Mouse (Mus musculus): ENCODE measurements around the gene Acp7. TPM values are rescaled to one million over a fixed set of nuclear protein-coding genes. Genes with fewer than 3 reads are reported as not detected.

Acp7 gene
- total and polyA plus RNA-seq, 3 experiments: 0.11 TPM; not detected in 2

DNA sequence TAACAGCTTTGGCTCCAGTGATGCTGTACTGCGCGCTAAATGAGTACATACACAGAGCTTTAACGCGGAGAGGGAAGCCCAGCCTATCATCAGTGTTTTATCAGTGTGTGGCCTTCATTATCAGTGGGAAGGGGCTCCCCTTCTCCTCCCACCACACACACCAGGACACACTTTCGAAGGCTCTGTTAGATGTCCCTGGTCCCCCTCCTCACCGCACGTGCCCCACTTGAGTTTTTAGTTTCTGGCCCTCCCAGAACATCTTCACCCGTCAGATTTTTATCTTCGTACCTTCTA lies 33.9 kb downstream of the Acp7 start:
- Histone ChIP-seq H3K4me3 (ENCODE audit: low read depth, low read length) (peak overlapping the region; percentile 76), H3K4me1 (ENCODE audit: insufficient read depth, low read depth, low read length) (peaks cover 58% of the 10 kb centered on the region), H3K9me3 (replicated peaks) (no peaks in the 10 kb centered on the region), H3K27me3 (ENCODE audit: insufficient read depth, low read length) (no peaks in the 10 kb centered on the region), H3K36me3 (replicated peaks) (peaks cover 44% of the 10 kb centered on the region)
- TF ChIP-seq CTCF (IDR thresholded peaks at IDR 0.05; ENCODE audit: low read depth, low read length): no peak
- no peak for ATAC-seq (ENCODE audit: extremely low read depth, insufficient number of reproducible peaks, low FRiP score, poor library complexity, severe bottlenecking)
- no peak for DNase-seq (ENCODE audit: low spot score)

DNA sequence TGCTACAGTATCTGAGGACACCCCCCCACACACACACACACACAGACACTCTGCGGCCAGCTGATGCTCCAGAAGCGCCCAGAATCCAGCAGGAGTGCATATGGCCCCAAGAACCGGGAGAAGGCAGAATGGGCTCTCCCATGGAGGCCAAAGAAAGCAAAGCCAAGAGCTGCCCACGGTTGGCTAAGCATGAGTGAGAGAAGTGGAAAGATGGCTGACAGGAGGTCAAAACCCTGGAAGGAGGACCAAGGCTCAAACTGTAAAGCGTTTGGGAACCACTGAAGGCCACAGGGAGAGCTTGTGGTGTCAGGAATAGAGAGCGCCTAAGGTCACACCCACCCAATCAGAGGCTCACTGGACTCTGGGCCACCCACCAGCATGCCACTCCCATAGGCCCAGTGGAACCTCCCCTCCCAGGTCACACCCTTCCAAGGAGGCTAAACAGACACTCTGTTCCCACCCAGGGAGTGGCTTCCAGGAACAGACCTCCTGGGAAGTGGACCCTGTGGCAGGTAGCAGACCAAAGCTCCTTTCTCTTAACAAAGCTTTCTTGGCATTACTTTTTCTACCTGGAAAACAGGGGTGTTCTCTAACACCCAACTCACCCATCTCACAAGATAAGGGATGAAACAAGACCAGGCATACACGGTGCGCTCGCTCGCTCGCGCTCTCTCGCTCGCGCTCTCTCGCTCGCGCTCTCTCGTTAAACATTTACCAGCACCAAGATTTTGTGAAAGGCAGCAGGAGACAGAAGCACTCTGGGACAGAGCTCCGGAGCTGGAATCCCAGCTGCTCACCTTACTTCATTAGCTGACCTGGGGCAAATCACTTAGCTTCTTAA lies 34.5 kb downstream of the Acp7 start:
- H3K27me3 ChIP-seq (ENCODE audit: insufficient read depth, low read length): no peaks in the 10 kb centered on the region
- H3K4me3 ChIP-seq (ENCODE audit: low read depth, low read length): peak overlapping the region; percentile 76
- H3K9me3 ChIP-seq (replicated peaks): no peaks in the 10 kb centered on the region
- peaks cover 50% of the 10 kb centered on the region for H3K36me3 ChIP-seq (replicated peaks)
- H3K4me1 ChIP-seq (ENCODE audit: insufficient read depth, low read depth, low read length): peaks cover 64% of the 10 kb centered on the region
- peak; percentile 71 for ATAC-seq (ENCODE audit: extremely low read depth, insufficient number of reproducible peaks, low FRiP score, poor library complexity, severe bottlenecking)
- peak; percentile 73 for DNase-seq (ENCODE audit: low spot score)
- TF ChIP-seq POLR2AphosphoS5 (IDR thresholded peaks at IDR 0.05; ENCODE audit: insufficient replicate concordance, low read depth, low read length) (no peak), CTCF (IDR thresholded peaks at IDR 0.05; ENCODE audit: low read depth, low read length) (no peak), TAL1 (conservative IDR thresholded peaks at IDR 0.05; ENCODE audit: low read depth, low read length) (no peak), GATA2 (IDR thresholded peaks at IDR 0.05; ENCODE audit: borderline replicate concordance, low read depth, low read length) (no peak), GATA1 (IDR thresholded peaks at IDR 0.05; ENCODE audit: borderline replicate concordance, low read length) (no peak)

DNA sequence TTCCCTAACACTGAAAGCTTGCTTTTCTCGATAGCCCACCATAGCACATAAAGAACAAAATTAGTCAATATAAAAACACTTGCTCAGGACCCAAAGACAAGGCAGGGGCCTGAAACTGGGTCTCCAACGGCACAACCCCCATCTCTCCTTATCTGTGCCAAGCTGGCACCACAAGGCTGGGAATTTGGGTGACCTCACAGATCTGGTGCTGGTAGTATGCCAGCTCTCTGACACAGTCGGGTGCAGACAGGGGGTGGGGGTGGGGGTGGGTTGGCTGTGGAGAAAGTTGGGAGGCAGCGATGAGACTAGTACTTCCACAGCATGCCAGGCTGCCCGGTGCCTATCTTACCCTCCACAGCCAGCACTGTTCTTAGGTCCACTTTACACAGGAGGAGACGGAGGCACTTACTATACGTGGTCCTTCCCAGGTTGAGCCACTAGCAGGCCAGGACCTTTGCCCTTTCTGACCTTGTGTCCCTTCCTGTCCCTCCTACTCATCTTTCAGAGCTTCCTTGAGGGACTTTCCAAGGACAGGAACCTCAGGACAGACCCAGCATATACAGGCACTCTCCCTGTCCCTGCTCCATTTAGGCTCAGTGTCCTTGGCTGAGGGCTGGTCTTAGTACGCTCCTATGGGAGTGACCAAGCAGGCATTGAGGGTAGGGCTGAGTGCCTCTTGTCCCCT lies 35.2 kb downstream of the Acp7 start:
- Histone ChIP-seq H3K4me1 (ENCODE audit: insufficient read depth, low read depth, low read length) (peaks cover 67% of the 10 kb centered on the region), H3K36me3 (replicated peaks) (peaks cover 58% of the 10 kb centered on the region), H3K4me3 (ENCODE audit: low read depth, low read length) (peak overlapping the region; percentile 76; the same call in 1 of the 2 replicates)

DNA sequence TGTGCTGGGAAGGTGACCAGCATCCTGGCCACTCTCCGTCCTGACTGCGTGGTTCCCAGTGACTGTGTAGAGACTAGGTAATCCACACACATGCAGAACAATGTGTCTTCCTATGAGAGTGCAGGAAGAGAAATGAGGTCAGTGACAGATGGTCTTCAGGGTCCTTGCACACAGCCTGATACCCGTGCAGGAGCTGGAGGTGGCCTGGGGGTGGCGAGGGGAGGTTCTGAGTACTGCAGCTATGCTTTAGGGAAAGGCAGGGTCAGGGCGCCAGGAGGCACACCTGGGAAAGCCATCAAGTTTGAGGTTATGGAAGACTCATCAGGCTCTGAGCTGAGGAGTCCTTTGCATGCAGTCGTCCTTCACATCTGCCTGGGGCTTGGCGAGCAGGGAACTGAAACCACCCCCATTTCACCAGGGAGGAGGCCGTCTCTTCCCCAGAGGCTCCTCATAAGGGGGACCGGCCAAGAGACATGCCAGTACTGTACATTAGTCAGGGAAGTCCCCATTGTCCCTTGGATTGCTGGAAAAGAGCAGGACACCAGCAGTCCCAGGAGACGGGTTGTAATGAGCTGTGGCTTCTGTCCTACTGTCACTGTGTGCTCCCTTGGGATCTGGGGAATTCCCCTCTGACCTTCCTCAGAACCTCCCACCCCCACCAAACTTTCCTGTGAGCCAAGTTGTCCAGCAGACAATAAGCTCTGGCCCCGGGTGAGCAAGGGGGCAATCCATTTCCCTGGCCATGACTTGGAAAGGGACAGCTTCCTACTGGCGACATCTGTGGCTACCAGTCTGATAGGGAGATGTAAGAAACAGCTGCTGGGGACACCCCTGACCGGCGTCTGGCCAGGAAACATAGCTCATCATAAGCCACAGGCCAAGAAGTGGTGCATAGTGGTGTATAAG lies 37.7 kb downstream of the Acp7 start:
- Histone ChIP-seq H3K4me1 (ENCODE audit: insufficient read depth, low read depth, low read length) (peaks cover 87% of the 10 kb centered on the region), H3K4me3 (ENCODE audit: low read depth, low read length) (no peak overlapping the region), H3K9me3 (replicated peaks) (no peaks in the 10 kb centered on the region), H3K36me3 (replicated peaks) (peaks cover 81% of the 10 kb centered on the region), H3K27me3 (ENCODE audit: insufficient read depth, low read length) (no peaks in the 10 kb centered on the region)
- ATAC-seq (ENCODE audit: extremely low read depth, insufficient number of reproducible peaks, low FRiP score, poor library complexity, severe bottlenecking) (no peak), DNase-seq (ENCODE audit: low spot score) (no peak)
- TF ChIP-seq TAL1 (conservative IDR thresholded peaks at IDR 0.05; ENCODE audit: low read depth, low read length) (no peak), CTCF (IDR thresholded peaks at IDR 0.05; ENCODE audit: low read depth, low read length) (no peak), GATA2 (IDR thresholded peaks at IDR 0.05; ENCODE audit: borderline replicate concordance, low read depth, low read length) (no peak), POLR2AphosphoS5 (IDR thresholded peaks at IDR 0.05; ENCODE audit: insufficient replicate concordance, low read depth, low read length) (no peak), GATA1 (IDR thresholded peaks at IDR 0.05; ENCODE audit: borderline replicate concordance, low read length) (no peak)

More for the DNA sequence above, 35.2 kb downstream of the Acp7 start:
- no peak for TF ChIP-seq GATA2 (IDR thresholded peaks at IDR 0.05; ENCODE audit: borderline replicate concordance, low read depth, low read length)
- no peak for TF ChIP-seq CTCF (IDR thresholded peaks at IDR 0.05; ENCODE audit: low read depth, low read length)
- no peak for TF ChIP-seq POLR2AphosphoS5 (IDR thresholded peaks at IDR 0.05; ENCODE audit: insufficient replicate concordance, low read depth, low read length)
- TF ChIP-seq TAL1 (conservative IDR thresholded peaks at IDR 0.05; ENCODE audit: low read depth, low read length): no peak
- TF ChIP-seq GATA1 (IDR thresholded peaks at IDR 0.05; ENCODE audit: borderline replicate concordance, low read length): no peak
- Histone ChIP-seq H3K9me3 (replicated peaks) (no peaks in the 10 kb centered on the region), H3K27me3 (ENCODE audit: insufficient read depth, low read length) (no peaks in the 10 kb centered on the region)
- no peak for ATAC-seq (ENCODE audit: extremely low read depth, insufficient number of reproducible peaks, low FRiP score, poor library complexity, severe bottlenecking)
- no peak for DNase-seq (ENCODE audit: low spot score)

DNA sequence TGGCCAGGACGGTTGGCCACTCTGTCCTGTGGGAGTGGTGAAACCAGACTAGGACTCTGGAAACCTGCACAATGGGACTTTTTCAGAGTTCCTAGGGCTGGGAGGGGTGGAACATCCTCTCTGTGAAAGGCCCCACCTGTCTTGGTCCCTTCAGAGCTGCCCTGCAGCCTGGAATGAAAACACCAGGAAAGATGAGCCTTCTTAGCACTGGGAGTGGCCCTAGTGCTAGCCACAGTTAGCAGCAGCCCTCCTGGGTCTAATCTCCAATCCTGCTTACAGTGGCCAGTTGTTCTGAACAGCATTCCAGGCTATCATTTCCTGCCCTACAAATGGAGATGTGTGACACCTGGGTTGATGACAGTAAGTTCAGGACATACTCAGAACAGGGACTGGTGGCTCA lies 39.3 kb downstream of the Acp7 start:
- H3K4me1 ChIP-seq (ENCODE audit: insufficient read depth, low read depth, low read length): peaks cover 93% of the 10 kb centered on the region
- H3K36me3 ChIP-seq (replicated peaks): peaks cover 97% of the 10 kb centered on the region
- no peak for ATAC-seq (ENCODE audit: extremely low read depth, insufficient number of reproducible peaks, low FRiP score, poor library complexity, severe bottlenecking)

DNA sequence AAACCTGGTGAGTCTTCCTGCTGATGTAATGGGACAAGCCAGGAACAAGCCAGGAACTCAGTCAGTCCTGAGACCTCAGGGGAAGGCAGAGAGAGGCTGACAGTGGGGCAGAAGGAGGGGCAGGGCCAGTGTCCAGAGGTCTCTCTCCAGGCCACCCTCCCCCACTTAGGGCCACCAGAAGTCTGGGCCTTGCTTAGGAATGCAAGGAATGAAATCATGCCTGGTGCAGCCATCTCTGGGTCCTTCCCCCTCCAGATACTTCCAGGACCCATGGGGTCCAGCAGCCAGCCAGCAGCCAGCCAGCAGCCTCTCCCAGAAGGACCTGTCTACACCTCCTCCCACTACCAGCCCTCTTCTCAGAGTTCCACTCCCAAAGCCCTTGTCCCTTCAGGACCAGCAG lies 43.5 kb downstream of the Acp7 start:
- Histone ChIP-seq H3K36me3 (replicated peaks) (peaks cover 83% of the 10 kb centered on the region), H3K4me3 (ENCODE audit: low read depth, low read length) (no peak overlapping the region), H3K27me3 (ENCODE audit: insufficient read depth, low read length) (no peaks in the 10 kb centered on the region), H3K4me1 (ENCODE audit: insufficient read depth, low read depth, low read length) (peaks cover 93% of the 10 kb centered on the region), H3K9me3 (replicated peaks) (no peaks in the 10 kb centered on the region)
- TF ChIP-seq TAL1 (conservative IDR thresholded peaks at IDR 0.05; ENCODE audit: low read depth, low read length) (no peak), GATA2 (IDR thresholded peaks at IDR 0.05; ENCODE audit: borderline replicate concordance, low read depth, low read length) (no peak), POLR2AphosphoS5 (IDR thresholded peaks at IDR 0.05; ENCODE audit: insufficient replicate concordance, low read depth, low read length) (no peak), CTCF (IDR thresholded peaks at IDR 0.05; ENCODE audit: low read depth, low read length) (no peak), GATA1 (IDR thresholded peaks at IDR 0.05; ENCODE audit: borderline replicate concordance, low read length) (no peak)
- ATAC-seq (ENCODE audit: extremely low read depth, insufficient number of reproducible peaks, low FRiP score, poor library complexity, severe bottlenecking): no peak
- DNase-seq (ENCODE audit: low spot score): no peak

More for the DNA sequence above, 39.3 kb downstream of the Acp7 start:
- TF ChIP-seq POLR2AphosphoS5 (IDR thresholded peaks at IDR 0.05; ENCODE audit: insufficient replicate concordance, low read depth, low read length) (no peak), GATA2 (IDR thresholded peaks at IDR 0.05; ENCODE audit: borderline replicate concordance, low read depth, low read length) (no peak), CTCF (IDR thresholded peaks at IDR 0.05; ENCODE audit: low read depth, low read length) (no peak), GATA1 (IDR thresholded peaks at IDR 0.05; ENCODE audit: borderline replicate concordance, low read length) (no peak), TAL1 (conservative IDR thresholded peaks at IDR 0.05; ENCODE audit: low read depth, low read length) (no peak)
- no peak overlapping the region for H3K4me3 ChIP-seq (ENCODE audit: low read depth, low read length)
- DNase-seq (ENCODE audit: low spot score): no peak
- H3K27me3 ChIP-seq (ENCODE audit: insufficient read depth, low read length): no peaks in the 10 kb centered on the region
- no peaks in the 10 kb centered on the region for H3K9me3 ChIP-seq (replicated peaks)

Measured in G1E (cell line).